Mouse (Mus musculus): ENCODE measurements around the gene Ank2.

DNA sequence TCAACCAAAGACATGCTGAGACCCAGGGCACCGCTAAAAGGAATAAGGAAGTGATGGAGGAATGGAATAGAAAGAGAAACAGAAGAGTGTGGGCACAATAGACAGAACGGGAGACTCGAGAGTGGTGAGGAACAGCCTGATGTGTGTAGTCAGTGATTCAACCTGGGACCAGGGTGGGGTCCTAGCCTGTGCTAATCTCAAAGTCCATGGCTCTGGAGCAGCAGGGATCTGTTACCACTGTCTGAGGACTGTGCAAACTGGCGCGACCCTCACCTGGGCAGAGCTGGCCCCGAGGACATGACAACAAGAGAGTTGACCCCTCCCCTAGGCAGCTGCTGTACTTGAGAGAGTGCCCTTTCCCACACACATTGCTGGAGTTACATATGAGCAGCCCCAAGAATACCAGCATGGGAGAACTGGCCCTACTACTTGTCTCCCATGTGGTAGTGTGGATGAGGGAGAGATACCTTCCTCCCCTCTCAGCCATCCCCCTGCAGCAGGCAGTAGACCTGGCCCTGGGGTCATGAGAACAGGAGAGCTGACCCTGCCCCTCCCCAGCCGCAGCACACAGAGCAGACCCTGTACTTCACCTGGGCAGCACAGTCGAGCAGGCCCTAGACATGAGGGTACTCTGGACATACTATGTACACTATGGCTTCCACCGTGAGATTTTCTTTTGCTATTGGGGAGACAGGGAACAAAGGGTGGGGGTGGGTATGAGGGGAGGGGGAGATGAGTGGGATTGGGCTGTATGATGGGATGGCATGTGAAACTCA lies 493.1 kb downstream of the Ank2 start:
- TF ChIP-seq CTCF (IDR thresholded peaks at IDR 0.05) (no peak), EP300 (IDR thresholded peaks at IDR 0.05) (no peak)

Measured in lung, postnatal 0 days (tissue).